Mouse (Mus musculus): ENCODE data around the gene Nr1h2.
A peak's percentile ranks its signal among the peaks of the same experiment; 100 is the strongest.

Gene Nr1h2

DNA sequence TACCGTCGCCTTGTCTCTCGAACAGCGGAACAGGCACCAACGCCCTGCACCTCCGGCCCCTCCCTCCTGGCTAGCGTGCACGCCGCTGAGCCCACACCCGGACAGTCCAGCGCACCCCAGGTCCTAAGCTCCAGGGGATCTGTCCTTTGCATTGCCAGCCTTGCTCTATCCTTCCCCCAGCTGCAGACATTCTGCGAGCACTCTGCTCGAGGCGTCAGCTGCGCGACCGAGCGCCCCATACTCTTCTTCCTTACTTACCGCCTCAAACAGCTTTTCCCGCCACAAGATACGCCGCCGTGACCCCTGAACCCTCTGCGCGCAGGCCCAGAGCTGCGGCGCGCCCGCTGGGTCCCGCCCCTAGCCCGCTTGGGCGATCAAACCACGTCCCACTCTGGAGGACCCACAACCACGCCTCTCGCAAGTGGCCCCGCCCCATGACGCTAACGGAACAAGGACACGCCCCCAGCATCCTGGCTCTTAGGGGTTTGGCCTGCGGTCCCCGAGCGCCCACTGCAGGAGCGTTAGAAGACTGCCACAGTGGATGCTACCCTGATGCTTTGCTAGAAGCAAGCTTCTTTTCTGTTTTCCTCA, 5.2 kb downstream of the Nr1h2 start, which contains the start of gene Pold1:
Gene Pold1, minus strand, starts transcription at position 353 of the 591 bp plus-strand sequence.
- DNase-seq = peak; percentile 99 to 100

DNA sequence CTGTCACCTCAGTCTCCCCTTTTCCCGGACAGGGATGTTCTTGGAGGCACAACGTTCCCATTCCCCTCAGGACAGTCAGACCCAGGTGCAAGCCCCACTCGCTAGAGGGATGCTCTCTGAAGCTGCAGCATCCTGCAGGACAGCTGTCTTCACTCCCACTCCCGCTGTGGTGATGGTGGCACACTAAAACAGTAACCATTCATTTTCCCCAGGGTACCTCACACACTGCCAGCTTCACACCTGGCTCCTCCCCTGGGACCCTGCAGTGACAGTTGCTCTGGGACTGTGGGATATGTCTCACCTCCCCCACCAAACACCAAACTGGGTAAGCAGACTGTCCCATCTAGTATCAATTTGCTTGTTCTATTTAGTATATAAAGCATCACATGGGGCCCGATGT, 6.0 kb downstream of the Nr1h2 start:
- DNase-seq = peak in 1 of 2 experiments; percentile 23

DNA sequence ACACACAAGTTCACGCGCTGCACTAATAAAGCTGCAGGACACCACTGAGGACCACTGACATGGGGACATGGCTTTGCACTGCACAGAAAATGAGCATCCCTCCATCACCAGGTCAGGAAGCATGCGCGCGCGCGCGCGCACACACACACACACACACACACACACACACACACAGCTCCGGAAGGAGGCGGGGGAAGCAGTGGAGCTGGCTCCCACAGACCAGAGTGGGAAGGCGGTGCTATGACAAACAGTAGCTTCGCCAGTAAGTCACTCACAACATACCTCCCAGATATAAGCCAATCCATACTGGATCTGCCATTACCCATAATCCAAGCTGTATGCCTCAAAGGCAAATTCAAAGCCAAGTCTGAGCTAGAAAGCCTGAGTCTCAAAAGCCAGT, 6.7 kb downstream of the Nr1h2 start:
- DNase-seq = no peak

DNA sequence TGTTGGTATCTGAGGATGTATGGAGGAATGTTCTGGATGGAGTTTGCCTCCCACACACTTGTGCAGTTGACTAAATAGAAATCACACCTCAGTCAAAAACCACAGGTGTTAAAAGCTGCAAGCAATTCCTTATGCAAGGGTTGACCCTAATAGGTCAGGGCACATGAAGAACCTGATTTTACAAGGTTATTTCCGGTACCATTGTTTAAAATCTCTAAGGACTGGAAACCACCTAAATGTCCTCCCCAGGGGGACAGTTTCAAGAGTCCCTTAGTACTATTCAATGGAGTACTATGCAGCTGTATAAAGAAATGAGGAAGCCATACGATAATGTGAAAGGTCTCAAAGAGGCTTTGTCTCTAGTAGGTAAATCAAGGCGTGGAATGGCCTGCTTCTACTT, 7.5 kb downstream of the Nr1h2 start:
- no peak for DNase-seq

DNA sequence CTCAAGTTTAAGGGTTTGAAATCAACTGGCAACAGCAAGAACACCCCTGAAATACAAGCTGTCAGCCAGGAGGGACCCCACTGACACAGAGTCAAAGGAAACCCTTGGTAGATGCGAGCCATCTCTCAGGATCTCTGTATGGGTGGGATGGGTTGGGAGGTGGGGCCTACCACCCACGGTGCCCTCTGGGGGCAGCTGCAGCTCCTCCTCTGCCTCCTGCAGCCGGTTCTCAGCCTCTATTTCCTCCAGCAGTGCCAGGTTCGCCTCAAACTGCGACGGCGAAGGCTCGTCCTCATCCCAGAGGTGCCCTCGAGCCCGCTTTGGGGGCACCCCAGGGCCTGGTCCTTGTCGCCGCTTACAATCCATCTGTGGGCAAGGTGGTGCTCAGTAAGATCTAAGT, 10.7 kb downstream of the Nr1h2 start:
- no peak for DNase-seq

DNA sequence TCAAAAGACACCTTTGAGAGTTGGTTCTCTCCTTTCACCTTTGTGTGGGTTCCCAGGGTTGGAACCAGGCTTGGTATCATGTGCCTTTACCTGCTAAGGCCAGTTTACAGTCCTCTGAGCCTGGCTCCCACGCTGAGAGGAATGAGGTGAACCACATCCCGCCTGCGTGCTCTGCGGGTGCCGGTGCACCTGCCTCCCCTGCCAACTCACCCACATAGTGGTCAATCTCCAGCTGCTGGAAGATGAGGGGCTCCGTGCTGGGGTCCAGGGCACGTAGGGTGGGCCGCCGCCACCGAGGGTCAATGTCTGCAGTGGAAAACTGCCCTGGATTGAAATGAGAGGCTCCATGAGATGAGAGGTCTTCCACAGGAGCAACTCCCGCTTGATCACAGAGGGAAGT, 11.2 kb downstream of the Nr1h2 start:
- DNase-seq = peak in 1 of 2 experiments; percentile 17

DNA sequence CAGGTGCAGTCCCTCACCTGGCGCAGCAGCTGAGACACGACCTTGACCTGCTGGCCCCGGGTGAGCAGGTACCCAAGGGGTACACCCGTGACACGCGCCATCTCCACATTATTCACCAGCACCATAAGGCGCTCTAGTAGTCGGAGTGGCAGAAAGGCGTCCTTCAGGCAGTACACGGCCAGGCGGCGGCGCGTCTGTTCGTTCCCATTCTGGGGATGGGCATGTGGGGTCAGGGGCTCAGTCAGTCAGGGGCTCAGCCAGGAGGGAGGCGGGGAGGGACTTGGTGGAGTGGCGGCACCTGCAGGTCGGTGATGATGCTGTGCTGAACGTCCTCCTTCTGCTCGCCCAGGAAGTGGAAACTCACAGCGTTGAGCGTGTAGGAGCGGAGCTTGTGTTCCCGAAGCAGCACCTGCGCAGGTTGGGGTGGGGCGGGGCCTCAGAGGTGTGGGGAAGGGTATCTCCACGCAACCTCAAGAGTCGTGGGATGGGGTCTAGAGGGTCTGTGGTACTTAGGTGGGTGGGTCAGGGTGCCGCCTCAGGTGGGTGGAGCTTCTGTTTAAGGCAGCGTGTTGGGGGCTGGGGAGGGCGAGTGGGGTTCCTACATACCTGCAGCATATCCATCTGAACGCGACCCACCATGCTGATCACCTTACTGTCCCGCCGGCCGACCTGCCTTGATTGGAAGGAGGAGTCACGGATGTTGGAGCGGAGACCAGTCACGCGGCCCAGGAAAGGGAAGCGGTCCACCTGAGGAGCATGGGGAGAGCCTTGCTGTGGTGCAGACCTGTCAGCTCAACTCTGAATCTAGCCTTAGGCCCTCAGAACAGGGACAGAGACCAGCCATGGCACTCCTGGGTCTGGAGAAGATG, 14.8 kb downstream of the Nr1h2 start:
- DNase-seq = peak in 1 of 2 experiments; percentile 20

DNA sequence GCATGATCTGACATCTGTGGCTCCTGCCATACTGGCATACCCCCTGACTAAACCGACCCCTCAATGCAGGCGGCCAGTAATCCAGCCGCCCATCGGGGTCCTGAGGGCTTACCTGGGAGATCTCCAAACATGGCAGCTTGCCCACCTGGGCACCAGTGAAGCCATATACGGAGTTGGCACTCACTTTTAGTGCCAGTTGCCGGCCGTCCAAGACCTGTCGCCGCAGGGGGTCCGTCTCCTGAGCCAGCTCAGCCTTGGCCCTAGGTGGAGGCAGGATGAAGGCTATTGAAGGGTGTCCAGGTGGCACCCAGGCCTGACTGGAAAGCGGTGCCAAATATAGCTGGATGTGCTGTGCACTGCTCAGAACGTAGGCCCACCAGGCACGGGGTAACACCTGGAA, 16.3 kb downstream of the Nr1h2 start:
- no peak for DNase-seq

DNA sequence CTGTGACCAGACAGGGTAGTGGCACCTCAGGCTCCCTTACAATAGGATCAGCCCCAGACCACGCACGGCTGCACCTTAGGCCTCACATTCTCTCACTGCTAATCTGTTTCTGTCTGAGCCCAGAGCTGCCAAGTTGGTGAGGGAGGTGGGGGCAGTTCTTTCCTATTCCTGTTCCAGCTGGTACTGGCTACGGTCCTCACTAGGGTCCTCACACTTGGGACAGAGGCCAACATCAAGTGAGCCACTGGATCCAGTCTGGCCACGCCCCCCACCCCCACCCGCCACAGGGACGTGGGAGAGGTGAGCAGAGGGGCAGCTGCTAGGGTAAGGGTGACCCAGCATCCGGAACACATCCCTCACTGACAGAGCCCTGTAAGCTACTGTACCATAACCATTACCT, 16.7 kb downstream of the Nr1h2 start:
- DNase-seq = no peak

DNA sequence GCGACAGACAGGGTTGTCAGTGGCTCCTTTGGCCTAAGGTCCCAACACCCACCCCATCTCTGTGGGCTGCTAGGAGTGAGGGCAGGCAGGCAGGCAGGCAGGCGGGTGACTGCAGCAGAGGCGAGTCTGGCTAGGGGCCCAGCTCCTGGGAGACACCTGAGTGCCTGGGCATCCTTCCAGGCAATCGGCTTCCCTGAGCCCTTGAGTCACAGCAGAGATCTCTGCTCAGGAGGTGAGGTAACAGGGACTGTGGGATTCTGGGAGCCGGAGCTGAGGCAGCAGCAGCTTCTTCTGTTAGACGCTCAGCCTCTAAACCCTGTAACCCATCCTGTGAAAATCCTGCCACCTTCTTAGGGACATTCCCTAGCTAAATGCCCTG, 17.2 kb downstream of the Nr1h2 start:
- peak; percentile 69 to 84 for DNase-seq

DNA sequence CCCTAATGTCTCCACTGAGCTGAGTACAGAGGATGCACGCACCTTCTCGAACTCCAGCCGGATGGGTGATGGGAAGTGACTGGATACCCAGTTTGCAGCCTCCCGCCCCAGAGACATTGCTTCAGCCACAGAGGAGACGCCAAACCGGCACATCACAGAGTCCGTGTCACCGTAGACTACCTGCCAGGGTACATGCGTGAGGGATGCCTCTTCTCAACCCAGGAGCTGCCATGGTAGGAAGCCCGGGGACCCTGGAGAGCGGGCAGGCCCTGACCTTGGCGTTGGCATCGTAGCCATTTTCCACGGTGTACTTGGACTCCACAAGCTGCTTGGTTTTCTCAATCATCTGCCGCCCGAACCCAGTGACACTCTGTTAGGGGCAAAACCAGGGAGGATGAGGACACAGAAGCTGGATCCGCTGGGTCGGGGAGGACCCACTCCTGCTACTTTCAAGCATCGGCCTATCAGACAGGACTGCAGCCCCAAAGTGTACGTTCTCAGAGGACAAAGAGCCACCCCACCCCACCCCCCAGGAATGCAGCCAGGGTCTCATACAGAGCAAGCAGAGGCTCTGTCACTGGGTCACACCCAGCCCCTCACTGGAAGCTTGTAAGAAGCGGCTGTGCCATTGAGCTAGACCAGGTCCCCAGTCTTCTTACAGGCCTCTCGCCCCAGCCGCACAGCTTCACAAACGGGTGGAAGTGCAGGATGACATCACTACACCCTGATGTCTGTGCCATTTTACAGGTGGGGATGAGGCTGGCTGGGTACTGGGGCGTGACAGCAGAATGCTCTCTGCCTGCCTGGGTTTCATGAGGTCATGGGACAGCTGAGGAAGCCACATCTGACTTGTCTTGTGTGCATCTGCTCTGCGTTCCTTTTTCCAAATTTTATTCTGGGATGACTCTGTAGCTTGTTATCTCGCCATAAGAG, 17.8 kb downstream of the Nr1h2 start:
- no peak for DNase-seq

DNA sequence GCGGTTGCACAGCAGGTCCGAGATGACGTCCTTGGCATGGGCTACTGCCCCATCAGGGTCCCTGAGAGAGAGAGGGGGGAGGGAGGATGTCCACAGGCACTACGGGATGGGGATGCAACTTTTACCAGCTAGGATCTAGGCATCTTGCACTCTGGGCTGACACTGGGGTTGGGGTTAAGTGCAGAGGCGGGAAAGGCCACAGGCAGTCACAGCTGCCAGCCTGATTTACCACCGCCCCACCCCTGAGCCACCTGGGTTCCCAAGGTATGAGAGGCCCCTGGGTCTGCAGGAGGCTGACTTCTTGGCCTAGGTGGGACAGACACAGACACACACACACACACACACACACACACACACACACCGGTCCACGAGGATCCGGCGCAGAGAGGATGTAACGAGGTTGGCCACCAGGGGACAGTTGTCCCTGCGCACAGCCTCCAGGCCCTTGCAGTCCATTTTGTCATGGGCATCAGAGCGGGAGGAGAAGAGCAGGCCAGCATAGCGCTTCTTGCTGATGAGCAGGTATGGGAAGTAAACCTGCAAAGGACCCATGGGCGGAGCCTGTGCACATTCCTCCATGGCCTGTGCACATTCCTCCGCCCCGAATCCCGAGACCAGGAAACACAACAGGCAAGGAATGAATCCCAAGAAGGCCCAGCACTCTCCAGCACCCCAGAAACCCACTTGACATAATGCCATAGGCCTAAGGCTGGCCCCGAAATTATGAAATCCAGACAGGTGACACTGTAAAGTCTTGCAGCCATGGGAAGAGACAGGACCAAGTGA, 18.9 kb downstream of the Nr1h2 start:
- no peak for DNase-seq

DNA sequence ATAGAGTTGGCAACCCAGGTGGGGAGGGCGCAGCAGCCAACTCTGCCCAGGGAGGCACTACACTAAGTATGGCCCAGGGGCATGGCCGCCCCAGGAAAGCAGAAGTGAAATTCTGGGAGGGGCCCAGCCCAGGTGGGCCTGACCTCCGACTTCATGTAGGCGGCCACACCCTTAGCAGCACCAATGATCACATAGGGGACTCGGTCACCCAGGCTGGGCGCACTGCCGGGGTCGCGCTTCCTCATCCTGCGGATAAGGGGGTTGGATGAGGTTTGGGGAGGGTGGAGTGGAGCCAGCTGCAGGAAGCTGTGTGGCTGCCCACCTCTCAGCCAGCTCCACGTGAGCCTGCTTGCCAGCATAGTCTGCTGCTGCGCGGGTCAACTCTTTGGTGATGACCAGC, 19.5 kb downstream of the Nr1h2 start:
- DNase-seq = peak in 1 of 2 experiments; percentile 63

DNA sequence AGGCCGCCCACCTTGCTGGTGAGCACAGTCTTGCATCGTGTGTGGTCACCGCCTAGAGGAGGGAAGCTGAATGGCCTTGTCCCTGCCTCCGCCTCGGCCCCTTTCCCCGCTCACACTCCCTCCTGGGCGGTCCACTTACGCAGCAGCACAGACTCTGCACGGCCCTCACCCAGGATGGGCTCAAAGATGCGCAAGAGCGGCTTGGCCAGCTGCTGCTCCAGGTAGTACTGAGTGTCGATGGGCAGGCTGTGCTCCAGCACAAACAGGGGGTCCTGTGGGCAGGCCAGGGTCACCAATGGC, 20.1 kb downstream of the Nr1h2 start:
- no peak for DNase-seq

DNA sequence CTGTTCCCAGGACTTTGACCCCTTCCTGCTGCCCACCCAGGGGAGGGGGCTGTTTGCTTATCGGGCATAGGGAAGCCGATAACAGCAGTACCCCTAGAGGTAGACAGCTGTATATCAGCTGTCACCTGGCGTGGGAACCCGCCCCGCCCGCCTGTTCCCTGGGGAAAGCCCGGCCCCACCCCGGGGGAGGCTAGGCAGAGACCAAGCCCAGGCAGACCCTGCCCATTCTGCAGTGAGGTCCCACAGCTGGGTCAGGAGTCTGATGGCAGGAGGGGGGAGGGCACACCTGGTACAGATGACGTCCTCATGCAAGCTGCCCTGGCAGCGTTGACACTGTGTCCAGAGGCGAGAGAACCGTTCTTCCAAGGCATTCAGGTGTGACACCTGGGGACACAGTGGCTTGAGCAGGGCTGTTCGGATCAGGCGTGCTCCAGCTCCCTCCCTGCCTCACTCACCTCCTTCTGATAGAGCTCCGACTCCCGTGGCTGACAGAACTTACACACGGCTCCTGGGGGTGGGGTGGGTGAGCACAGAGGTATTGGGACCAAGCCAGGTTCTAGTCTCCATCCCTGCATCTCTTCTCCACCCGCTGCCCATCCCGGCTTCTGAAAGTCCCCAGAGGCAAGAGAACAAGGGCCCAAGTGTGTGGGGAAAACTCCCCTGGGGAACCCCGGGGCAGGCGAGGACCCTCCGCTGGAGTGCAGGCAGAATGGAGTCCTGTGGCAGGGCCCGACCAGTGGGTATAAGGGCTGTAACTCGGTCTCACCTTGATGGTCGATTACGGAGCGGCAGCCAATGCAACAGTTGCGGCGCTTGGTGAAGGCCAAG, 20.6 kb downstream of the Nr1h2 start:
- no peak for DNase-seq

DNA sequence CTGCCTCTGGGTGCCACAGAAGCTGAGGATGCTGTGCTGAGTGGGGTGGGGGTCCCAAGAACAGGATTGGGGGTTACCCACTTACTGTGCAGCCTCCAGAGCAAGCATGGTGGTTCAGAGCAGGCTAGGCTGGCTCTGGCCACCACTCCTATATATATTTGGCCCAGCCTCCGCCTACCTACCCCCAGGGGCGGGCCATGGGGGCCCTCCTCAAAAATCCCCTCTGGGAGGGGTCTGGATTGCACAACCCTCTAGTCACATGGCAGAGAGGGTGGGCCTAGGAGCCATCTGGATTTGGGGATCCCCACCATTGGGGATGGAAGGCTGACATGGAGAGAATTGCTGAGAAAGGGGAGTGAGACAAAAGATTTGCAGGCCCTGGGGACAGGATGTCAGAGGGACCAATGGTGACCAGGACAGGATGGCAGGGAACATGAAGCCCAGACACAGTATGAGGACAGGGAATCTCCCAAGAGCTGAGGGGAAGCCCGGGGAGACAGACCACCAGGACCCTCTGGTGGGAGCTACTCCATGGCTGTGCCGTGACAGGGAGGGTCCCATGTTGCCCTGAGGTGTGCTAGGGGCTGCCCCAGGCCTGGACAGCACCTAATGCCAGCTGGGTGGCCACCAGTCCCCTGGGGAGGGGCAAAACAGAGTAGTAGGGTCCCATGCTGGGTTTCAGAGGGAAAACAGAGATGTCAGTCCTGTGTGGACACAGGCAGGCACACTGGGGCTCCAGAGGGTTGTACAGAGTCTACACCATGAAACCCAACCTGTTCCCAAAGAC, 21.6 kb downstream of the Nr1h2 start, which contains the start of gene Spib:
Gene Spib, minus strand, starts transcription at position 126 of the 787 bp plus-strand sequence.
- no peak for DNase-seq

DNA sequence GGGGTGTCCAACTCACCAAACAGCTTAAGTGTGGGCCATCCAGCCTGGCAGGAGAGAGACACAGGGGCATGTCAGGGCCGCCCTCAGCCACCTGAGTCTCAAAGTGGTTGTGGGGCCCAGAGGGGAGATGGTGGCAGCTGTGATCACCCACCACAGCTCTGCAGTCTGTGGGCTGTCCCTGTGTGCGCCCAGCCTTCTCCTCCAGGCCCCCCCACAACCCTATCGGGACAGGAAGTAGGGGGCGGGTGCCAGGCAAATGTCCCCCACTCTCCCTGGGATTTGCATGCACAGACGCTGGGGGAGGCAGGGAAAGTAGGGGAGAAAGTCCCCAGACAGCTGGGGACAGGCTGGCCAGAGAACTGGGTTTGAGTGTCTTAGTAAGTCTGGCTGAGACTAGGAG, 22.5 kb downstream of the Nr1h2 start:
- no peak for DNase-seq

DNA sequence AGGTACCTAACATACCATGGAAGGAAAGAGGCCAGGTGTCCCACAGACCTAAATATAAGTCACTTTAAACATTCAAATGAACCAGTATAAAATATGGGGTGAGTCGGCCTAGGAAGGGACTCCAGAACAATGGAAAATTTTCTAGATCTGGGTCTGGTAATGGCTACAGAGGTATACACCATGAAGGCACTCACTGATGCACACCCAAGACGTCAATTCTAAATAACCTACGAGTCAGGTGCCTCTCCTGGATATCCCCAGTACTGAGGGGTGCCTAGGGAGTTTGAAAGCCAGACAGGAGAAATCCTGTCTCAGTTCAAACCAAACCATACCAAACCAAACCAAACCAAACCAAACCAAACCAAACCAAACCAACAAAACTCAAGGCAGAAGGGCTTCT, 23.2 kb downstream of the Nr1h2 start:
- no peak for DNase-seq

DNA sequence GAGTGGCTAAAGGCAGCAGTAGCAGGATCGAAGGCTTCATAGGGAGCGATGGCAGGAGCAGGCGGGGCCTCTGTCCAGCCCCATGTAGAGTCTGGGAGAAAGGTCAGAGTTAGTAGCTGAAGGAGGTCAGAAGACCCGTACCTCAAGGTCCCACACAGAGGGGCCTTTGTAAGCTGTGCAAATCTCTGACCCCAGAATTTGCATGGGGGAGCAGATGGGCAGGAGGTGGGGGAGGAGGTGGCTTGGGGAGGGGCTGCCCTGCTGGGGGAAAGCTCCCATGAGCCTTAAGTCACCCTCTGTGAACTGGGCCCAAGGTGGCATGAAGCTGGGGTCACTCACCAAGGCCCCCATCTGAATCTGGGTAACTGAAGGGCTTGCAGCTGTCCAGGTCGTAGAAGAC, 24.2 kb downstream of the Nr1h2 start:
- DNase-seq = no peak

DNA sequence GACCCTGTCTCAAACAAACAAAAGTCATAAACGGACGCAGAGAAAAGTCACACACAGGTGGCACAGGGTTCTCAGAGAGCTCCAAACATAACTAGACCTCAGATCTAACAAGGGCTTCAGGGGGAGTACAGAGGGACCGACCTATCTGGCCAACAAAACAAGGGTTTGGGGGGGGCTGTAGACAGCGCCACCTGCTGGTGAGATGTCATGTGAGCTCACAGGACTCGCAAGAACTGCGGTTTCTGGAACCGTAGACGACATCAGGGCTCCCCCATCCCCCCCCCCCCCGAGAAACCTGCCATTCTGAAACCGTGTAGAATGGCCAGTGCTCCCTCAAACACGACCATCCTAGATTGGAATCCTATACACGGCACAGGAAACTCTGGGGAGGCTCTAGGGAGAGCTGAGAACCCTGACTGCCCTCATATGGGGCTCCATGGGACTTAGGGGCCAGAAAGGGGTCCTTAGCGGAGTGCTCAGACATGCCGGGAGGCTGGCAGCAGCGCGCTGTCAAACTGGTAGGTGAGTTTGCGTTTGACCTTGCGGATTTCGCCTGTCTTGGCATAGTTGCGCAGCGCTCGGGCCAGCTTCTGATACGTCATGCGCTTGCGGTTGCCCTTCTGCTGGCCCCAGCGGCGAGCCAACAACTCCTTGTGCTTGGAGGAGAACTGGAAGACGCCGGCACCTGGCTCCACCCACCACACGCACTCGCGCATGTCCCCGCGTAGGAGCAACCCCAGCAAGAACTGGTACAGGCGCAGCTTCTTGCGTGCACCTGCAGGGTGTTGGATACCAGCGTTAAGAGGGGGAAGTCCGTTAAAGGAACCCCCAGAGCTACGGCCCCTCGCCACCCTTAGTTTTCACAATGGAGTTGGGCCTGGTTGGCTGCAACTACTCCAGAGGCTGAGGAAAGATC, 26.0 kb downstream of the Nr1h2 start:
- peak; percentile 82 to 88 for DNase-seq
